In the genomic region with DNA sequence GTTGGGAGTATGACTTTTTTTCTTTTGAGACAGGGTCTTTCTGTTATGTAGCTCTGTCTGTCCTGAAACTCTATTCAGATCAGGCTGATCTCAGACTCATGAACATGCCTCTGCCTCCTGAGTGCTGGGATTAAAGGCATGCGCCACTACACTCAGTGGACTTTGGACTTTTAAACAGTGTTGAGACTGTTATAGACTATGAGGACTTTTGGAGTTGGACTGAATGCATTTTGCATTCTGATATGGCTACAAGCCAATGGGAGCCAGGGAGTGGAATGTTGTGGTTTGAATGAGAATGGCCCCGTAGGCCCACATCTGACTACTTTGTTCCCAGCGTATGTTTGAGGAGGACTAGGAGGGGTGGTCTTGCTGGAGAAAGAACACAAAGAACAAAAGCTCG, we compare ENCODE assay signal across 1 mouse cellular context.
TF ChIP-seq lines count a peak whose summit lies in the region.

No protein-coding gene starts in this region.

TF ChIP-seq in CH12.LX, 34 proteins besides CTCF, POLR2A, EP300 and RAD21:
- TF ChIP-seq JUN (IDR thresholded peaks at IDR 0.05; ENCODE audit: insufficient read depth, low read depth, low read length) (no peak), USF1 (IDR thresholded peaks at IDR 0.05; ENCODE audit: low read depth, low read length) (no peak), KAT2A (IDR thresholded peaks at IDR 0.05; ENCODE audit: insufficient replicate concordance, low read length) (no peak), MAFK (IDR thresholded peaks at IDR 0.05; ENCODE audit: insufficient replicate concordance, low read length) (no peak), CHD2 (IDR thresholded peaks at IDR 0.05; ENCODE audit: low read length) (no peak), TBP (conservative IDR thresholded peaks at IDR 0.05; ENCODE audit: low read depth, low read length) (no peak), RCOR1 (conservative IDR thresholded peaks at IDR 0.05; ENCODE audit: low read depth, low read length) (no peak), IRF4 (IDR thresholded peaks at IDR 0.05; ENCODE audit: low read depth, low read length) (no peak), TCF12 (IDR thresholded peaks at IDR 0.05; ENCODE audit: low read depth, low read length) (no peak), BHLHE40 (IDR thresholded peaks at IDR 0.05; ENCODE audit: low read depth, low read length) (no peak), ZKSCAN1 (IDR thresholded peaks at IDR 0.05; ENCODE audit: borderline replicate concordance, low read depth, low read length) (no peak), ZC3H11A (IDR thresholded peaks at IDR 0.05; ENCODE audit: low read depth, low read length) (no peak), MAZ (IDR thresholded peaks at IDR 0.05; ENCODE audit: low read depth, low read length) (no peak), NELFE (IDR thresholded peaks at IDR 0.05; ENCODE audit: low read depth, low read length) (no peak), E2F4 (IDR thresholded peaks at IDR 0.05; ENCODE audit: insufficient replicate concordance, low read depth, low read length) (no peak), SIN3A (IDR thresholded peaks at IDR 0.05; ENCODE audit: low read length) (no peak), MAX (IDR thresholded peaks at IDR 0.05; ENCODE audit: low read length) (no peak)
TF ChIP-seq in CH12.LX: peak in this region for 0.
